Mouse (Mus musculus): Measurements from ENCODE around the gene Vti1a. TPM values are rescaled to one million over a fixed set of nuclear protein-coding genes. Genes with fewer than 3 reads are reported as not detected.

Gene Vti1a
- total RNA-seq, 2 experiments from 2014 or later = 49.5 to 49.7 TPM

Other genes starting within 250 kb of the Vti1a start
- gene Gpam, start 189.1 kb upstream of the Vti1a start, total RNA-seq (2021) = 10 to 100 TPM; 83.6 to 86.9 TPM
- gene Tectb, start 135.6 kb upstream of the Vti1a start, total RNA-seq (2021) = under 1 TPM; 0.21 to 0.23 TPM
- under 1 TPM; 0.46 to 0.52 TPM for gene Gucy2g, start 75.1 kb upstream of the Vti1a start, total RNA-seq (2021)
- 10 to 100 TPM; 27.0 to 27.6 TPM for gene Acsl5, start 64.4 kb upstream of the Vti1a start, total RNA-seq (2021)
- 10 to 100 TPM; 27.0 to 29.1 TPM for gene Zdhhc6, start 263 bp upstream of the Vti1a start, total RNA-seq (2021)